Mouse (Mus musculus) brain, adult 2 months (tissue): ENCODE results near the gene Zfp991.
"Not testable (repeated sequence)": the region's sequence is repeated elsewhere in the genome, so short reads cannot be mapped to it uniquely, and the experiment has no call there.

Experiments
- DNase-seq: peaks from one replicate; pipeline ENCODE4 v3.0.0; 2011; ENCODE audit warnings: low read depth, low spot score

Gene Zfp991

GRCm38 (mm10) chr4:147131837-147132459 lies at the start of gene Zfp991:
Zfp991 (plus strand) TSS chr4:147132038.
- DNase-seq: not testable (repeated sequence)

- not testable (repeated sequence) for DNase-seq
Measured at GRCm38 (mm10) chr4:147095641-147096040, 36.2 kb upstream of the Zfp991 start.

- peak; percentile 15 for DNase-seq
Measured at GRCm38 (mm10) chr4:147101666-147102626, 29.9 kb upstream of the Zfp991 start.

DNA sequence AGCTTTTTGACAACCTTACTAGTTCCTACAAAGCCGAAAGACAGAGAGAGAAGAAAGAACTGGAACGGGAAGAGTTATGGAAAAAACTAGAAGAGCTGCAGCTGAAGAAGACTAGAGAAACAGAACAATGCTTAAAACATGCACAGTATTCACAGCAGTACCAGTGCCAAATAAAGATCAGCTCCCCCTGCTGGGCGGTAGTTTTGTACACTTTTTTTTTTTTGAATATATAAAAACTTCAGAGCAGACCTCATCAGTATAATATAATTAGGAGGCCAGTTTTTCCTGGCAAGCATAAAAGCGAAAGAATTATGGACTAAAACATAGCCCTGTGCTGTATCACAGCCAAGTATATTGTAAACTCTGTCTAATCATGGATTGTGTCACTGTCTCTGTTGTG lies 28.0 kb upstream of the Zfp991 start:
- not testable (repeated sequence) for DNase-seq

DNA sequence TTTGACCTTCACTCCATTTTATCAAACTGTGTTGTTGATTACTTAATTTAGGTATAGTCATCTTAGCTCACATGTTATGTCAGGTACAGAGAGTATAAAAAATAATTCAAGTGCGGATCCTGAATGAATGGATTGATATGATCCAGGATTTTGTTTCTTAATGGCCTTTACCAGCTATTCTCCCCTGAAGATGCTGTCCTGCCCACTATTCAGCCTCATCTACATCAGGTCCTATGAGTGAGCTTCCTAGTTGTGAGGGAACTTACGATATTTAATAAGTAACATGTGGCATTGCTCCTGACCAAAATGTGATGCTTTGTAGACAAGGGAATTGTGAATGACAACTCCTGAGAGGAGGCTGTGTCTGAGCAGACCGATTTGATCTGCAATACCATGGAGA lies 14.0 kb upstream of the Zfp991 start:
- DNase-seq: not testable (repeated sequence)

GRCm38 (mm10) chr4:147122286-147122685 lies 9.6 kb upstream of the Zfp991 start:
- DNase-seq: not testable (repeated sequence)

DNA sequence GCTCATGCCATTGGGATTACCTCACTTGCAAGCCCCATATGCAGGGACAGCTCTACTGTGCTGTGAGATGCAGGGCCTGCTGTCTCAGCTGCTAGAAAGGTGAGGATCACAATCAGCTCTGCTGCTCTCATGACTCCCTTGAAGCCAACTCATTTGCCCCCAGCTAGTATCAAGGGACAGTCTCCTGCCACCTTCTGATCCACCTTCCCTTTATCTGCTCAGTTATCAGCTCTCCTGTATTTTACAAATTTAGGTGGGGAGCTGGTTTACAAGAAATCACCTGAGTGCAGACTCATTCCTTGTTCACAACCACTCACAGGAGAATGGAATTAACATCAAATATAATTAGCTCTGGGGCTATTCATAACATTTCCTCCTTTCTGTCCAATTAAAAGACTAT lies 8.0 kb upstream of the Zfp991 start:
- not testable (repeated sequence) for DNase-seq

- not testable (repeated sequence) for DNase-seq
Measured at GRCm38 (mm10) chr4:147124400-147125306, 7.2 kb upstream of the Zfp991 start.

DNA sequence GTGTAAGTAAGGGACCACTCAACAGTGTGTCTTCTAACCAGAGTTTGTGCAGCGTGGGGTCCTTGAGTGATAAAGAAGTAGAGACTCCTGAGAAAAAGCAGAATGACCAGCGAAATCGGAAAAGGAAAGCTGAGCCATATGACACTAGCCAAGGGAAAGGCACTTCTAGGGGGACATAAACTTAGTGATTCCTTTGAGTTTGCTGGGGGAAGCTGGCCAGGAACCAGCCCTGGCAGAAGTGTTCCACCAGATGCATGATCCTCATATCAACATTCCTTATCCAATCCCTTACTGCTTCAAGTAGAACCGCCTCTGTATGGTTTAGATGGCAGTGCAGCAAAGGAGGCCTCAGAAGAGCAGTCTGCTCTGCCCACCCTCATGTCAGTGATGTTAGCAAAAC lies 6.5 kb upstream of the Zfp991 start:
- DNase-seq: not testable (repeated sequence)

DNA sequence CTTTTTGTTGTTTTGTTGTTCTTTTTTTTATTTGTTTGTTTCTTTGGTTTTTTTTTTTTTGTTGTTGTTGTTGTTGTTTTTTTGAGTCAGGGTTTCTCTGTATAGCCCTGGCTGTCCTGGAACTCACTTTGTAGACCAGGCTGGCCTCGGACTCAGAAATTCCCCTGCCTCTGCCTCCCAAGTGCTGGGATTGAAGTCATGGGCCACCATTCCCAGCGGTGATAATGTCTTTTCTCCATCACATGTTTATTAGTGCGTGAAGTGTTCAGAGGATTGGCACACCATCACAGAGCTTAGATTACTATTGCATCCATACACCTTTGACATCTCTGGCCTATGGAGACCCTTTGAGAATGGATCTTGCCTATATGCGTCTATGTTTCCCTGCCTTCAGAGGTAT lies 6.0 kb upstream of the Zfp991 start:
- DNase-seq: not testable (repeated sequence)

- DNase-seq: not testable (repeated sequence)
Measured at GRCm38 (mm10) chr4:147126435-147126834, 5.4 kb upstream of the Zfp991 start.

DNA sequence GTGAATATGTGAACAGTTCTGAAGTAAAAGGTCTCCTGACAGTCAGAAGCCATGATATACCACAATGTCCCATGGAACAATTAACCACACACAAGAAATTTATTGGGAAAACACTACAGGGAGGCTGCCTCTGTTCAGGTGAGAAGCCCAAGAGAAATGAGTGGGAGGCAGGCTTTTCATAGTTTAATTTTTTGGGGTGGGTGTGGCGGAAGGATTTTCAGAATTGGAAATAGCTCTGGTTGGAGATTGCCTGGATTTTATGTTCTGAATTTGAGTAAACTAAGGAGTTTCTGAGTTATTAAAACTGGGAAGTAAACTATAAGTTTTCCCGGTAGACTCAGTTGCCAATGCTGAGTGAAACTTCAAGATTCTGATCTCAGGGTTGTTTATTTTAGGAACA lies 4.7 kb upstream of the Zfp991 start:
- not testable (repeated sequence) for DNase-seq

GRCm38 (mm10) chr4:147128152-147128551 lies 3.7 kb upstream of the Zfp991 start:
- DNase-seq: not testable (repeated sequence)

GRCm38 (mm10) chr4:147133596-147133995 lies 1.8 kb downstream of the Zfp991 start:
- not testable (repeated sequence) for DNase-seq

DNA sequence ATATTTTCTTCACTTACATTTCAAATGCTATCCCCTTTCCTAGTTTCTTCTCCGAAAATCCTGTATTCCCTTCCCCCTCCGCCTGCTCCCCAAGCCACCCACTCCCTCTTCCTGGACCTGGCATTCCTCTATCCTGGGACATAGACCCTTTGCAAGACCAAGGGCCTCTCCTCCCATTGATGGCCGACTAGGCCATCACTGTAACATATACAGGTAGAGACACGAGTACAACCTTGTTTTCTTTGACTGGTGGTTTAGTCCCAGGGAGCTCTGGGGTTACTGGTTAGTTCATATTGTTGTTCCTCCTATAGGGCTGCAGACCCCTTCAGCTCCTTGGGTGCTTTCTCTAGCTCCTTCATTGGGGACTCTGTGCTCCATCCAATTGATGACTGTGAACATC lies 9.9 kb downstream of the Zfp991 start:
- not testable (repeated sequence) for DNase-seq

- DNase-seq: not testable (repeated sequence)
Measured at GRCm38 (mm10) chr4:147165282-147165681, 33.4 kb downstream of the Zfp991 start.

GRCm38 (mm10) chr4:147170547-147170946 lies 38.7 kb downstream of the Zfp991 start:
- DNase-seq: not testable (repeated sequence)

- DNase-seq: not testable (repeated sequence)
Measured at GRCm38 (mm10) chr4:147171557-147171956, 39.7 kb downstream of the Zfp991 start.

GRCm38 (mm10) chr4:147176279-147176880 lies 44.5 kb downstream of the Zfp991 start:
- not testable (repeated sequence) for DNase-seq

- DNase-seq: not testable (repeated sequence)
Measured at GRCm38 (mm10) chr4:147181141-147181685, 49.4 kb downstream of the Zfp991 start.
